ENCODE assay signal across 8 mouse cellular contexts in genomic region chr2:151996229-151997189, GRCm38 (mm10). TPM values are rescaled to one million over a fixed set of nuclear protein-coding genes. Genes with fewer than 3 reads are reported as not detected.
A peak's percentile ranks its signal among the peaks of the same experiment; 100 is the strongest.
DNase-seq lines count a peak whose midpoint lies in the region; ATAC-seq lines count a peak whose summit lies in the region.

TSS of gene Slc52a3 (plus strand) at chr2:151996511.

- no peaks in the 10 kb centered on the region for H3K9me3 ChIP-seq in forebrain, embryonic 10.5 days
- no peaks in the 10 kb centered on the region for H3K9me3 ChIP-seq in heart, embryonic 15.5 days (replicated peaks)
- no peaks in the 10 kb centered on the region for H3K9me3 ChIP-seq in liver, embryonic 15.5 days (replicated peaks)
- H3K9me3 ChIP-seq in neural tube, embryonic 15.5 days (replicated peaks): no peaks in the 10 kb centered on the region

- H3K4me2 ChIP-seq in heart, embryonic 15.5 days: peak within 1 kb of the TSS; percentile 38
- peak within 1 kb of the TSS; percentile 70 for H3K4me2 ChIP-seq in liver, embryonic 15.5 days
- peak within 1 kb of the TSS; percentile 33; the same call in 1 of the 2 replicates for H3K4me2 ChIP-seq in neural tube, embryonic 15.5 days

- peak within 1 kb of the TSS; percentile 26 for H3K4me3 ChIP-seq in forebrain, embryonic 10.5 days
- H3K4me3 ChIP-seq in heart, embryonic 15.5 days: peak within 1 kb of the TSS; percentile 17
- peak within 1 kb of the TSS; percentile 51 for H3K4me3 ChIP-seq in liver, embryonic 15.5 days (replicated peaks)
- H3K4me3 ChIP-seq in neural tube, embryonic 15.5 days (replicated peaks): peak within 1 kb of the TSS; percentile 6; the same call in 1 of the 2 replicates

- ATAC-seq in CD4-positive, CD25-positive, alpha-beta regulatory T cell, adult 4 months: peak; percentile 92
- 0 out of 2 replicates have a peak, but pooled peaks have one; percentile 40 for ATAC-seq in heart, embryonic 15.5 days (replicated peaks; ENCODE audit: insufficient number of reproducible peaks, insufficient read depth, low FRiP score, low read depth)
- peak; percentile 63; the same call in 1 of the 2 replicates for ATAC-seq in liver, embryonic 15.5 days (ENCODE audit: insufficient read depth)
- ATAC-seq in neural tube, embryonic 15.5 days (ENCODE audit: low FRiP score): no peak

- DNase-seq in c-Kit-positive CD71-negative TER-119-negative erythroid progenitor cells, embryonic 14.5 days (ENCODE audit: low read depth): peak; percentile 80
- peak; percentile 82 for DNase-seq in forebrain, embryonic 10.5 days (ENCODE audit: extremely low spot score, low spot score)
- DNase-seq in kidney, postnatal 36 days: peak; percentile 93 to 98
- DNase-seq in testis, postnatal 14 days (ENCODE audit: low spot score): peak; percentile 86

- peaks cover 42% of the 10 kb centered on the region for H3K4me1 ChIP-seq in forebrain, embryonic 10.5 days
- peaks cover 16% of the 10 kb centered on the region for H3K4me1 ChIP-seq in heart, embryonic 15.5 days (replicated peaks)
- H3K4me1 ChIP-seq in liver, embryonic 15.5 days (replicated peaks): peaks cover 53% of the 10 kb centered on the region
- H3K4me1 ChIP-seq in neural tube, embryonic 15.5 days: peaks cover 10% of the 10 kb centered on the region

- H3K27me3 ChIP-seq in forebrain, embryonic 10.5 days (ENCODE audit: poor library complexity, severe bottlenecking): peaks cover 89% of the 10 kb centered on the region
- peaks cover 84% of the 10 kb centered on the region for H3K27me3 ChIP-seq in heart, embryonic 15.5 days
- peaks cover 69% of the 10 kb centered on the region for H3K27me3 ChIP-seq in liver, embryonic 15.5 days
- peaks cover 65% of the 10 kb centered on the region for H3K27me3 ChIP-seq in neural tube, embryonic 15.5 days (replicated peaks)

- no peaks in the 10 kb centered on the region for H3K36me3 ChIP-seq in forebrain, embryonic 10.5 days (replicated peaks)
- H3K36me3 ChIP-seq in heart, embryonic 15.5 days: no peaks in the 10 kb centered on the region
- no peaks in the 10 kb centered on the region for H3K36me3 ChIP-seq in liver, embryonic 15.5 days (replicated peaks)
- no peaks in the 10 kb centered on the region for H3K36me3 ChIP-seq in neural tube, embryonic 15.5 days

- WGBS in forebrain, embryonic 10.5 days: 6% methylated on average over 35 of the region's 35 CpGs
- 8% methylated on average over 35 of the region's 35 CpGs for WGBS in heart, embryonic 15.5 days
- 8% methylated on average over 35 of the region's 35 CpGs for WGBS in liver, embryonic 15.5 days (ENCODE audit: insufficient replicate concordance)
- 8% methylated on average over 35 of the region's 35 CpGs for WGBS in neural tube, embryonic 15.5 days

- no peak within 1 kb of the TSS for H3K9ac ChIP-seq in heart, embryonic 15.5 days
- no peak within 1 kb of the TSS for H3K9ac ChIP-seq in liver, embryonic 15.5 days
- H3K9ac ChIP-seq in neural tube, embryonic 15.5 days (replicated peaks): no peak within 1 kb of the TSS

- no peak within 1 kb of the TSS for H3K27ac ChIP-seq in forebrain, embryonic 10.5 days
- H3K27ac ChIP-seq in heart, embryonic 15.5 days: no peak within 1 kb of the TSS
- no peak within 1 kb of the TSS for H3K27ac ChIP-seq in liver, embryonic 15.5 days (replicated peaks)
- H3K27ac ChIP-seq in neural tube, embryonic 15.5 days (replicated peaks): no peak within 1 kb of the TSS

RNA-seq across cellular contexts. Expression of gene Slc52a3, which starts in this region (rescaled TPM):
- 10 to 100 TPM in 1 of 2 experiments, 1 to 10 TPM in 1; 8.6 to 16.0 TPM for polyA plus RNA-seq in CD4-positive, CD25-positive, alpha-beta regulatory T cell, adult 4 months (2017; shearing (Covaris generic))
- polyA plus RNA-seq in forebrain, embryonic 10.5 days (2016; fragmentation: Nextera tagmentation; extraction: Ambion mirVana): 0.69 and 0.79 TPM in 2 replicates
- 0.40 and 0.87 TPM in 2 replicates for polyA plus RNA-seq in heart, embryonic 15.5 days (2015; fragmentation: Nextera tagmentation; extraction: Ambion mirVana)
- 1.1 and 1.3 TPM in 2 replicates for polyA plus RNA-seq in liver, embryonic 15.5 days (2015; fragmentation: Nextera tagmentation; extraction: Ambion mirVana)
- 1.4 and 1.7 TPM in 2 replicates for polyA plus RNA-seq in neural tube, embryonic 15.5 days (2015; fragmentation: Nextera tagmentation; extraction: Ambion mirVana)

Comparison
In these comparisons a context has a peak if more than half of its experiments do, and no peak if none do; other contexts are left out.
1. Peak in DNase-seq and H3K4me3 ChIP-seq in forebrain, embryonic 10.5 days; RNA of the gene not detected or under 1 TPM.
2. Peak in ATAC-seq, H3K4me3 ChIP-seq and H3K4me2 ChIP-seq in heart, embryonic 15.5 days; RNA of the gene not detected or under 1 TPM.